Mouse (Mus musculus) lung, postnatal 10 days (tissue): ENCODE measurements at regions not wholly inside any gene's neighbourhood (a gene's known extent, or its start where the extent isn't known, plus 50 kb on each side); places are given as distances from the start of the nearest gene placed in this dataset.
A peak's percentile ranks its signal among the peaks of the same experiment; 100 is the strongest.
"Not testable (repeated sequence)": the region's sequence is repeated elsewhere in the genome, so short reads cannot be mapped to it uniquely, and the experiment has no call there.

Experiments
- DNase-seq: peaks from one replicate; pipeline ENCODE4 v3.0.0; 2021

GRCm38 (mm10) chr7:138493661-138494060 lies 96.1 kb upstream of the Tcerg1l start:
- DNase-seq = no peak

DNA sequence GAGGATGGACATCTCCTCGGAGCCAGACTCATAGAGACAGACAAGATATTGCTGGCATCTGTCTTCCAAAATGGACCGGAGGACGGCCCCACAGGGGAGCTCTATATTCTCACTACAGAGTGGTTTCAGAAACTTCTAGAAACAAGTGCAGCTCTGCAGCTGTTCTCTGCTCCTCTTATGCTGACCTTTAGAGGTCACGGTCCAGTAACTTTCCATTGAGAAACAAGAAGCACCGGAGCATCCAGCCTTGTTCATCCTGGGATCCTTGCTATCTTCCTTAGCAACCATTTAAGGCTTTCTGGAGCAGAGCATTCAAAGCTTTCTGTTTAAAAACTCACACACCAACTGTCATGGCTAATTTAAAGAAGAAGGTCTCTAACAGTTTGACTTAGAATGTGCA lies 94.7 kb upstream of the Tcerg1l start:
- DNase-seq = no peak

DNA sequence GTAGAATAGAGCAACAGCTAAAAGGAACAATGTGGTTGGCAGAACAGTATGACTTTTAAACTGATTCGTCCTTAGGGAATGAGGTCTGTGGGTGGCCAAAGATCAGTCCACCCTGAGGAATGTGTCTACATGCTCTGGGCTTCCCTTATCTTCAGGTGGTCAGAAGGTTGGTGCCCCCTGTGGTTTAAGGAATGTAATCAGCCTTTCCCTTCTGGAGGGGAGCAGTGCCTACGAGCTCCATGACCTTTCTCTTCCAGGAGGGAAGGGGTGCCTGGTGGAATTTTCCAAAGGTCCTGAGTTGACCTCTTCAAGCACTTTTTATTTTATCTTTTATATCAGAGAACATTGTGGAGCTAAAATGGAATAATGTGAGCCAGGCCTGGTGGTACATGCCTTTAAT lies 91.9 kb upstream of the Tcerg1l start:
- no peak for DNase-seq

GRCm38 (mm10) chr7:138488201-138488720 lies 90.7 kb upstream of the Tcerg1l start:
- DNase-seq = peak; percentile 12

DNA sequence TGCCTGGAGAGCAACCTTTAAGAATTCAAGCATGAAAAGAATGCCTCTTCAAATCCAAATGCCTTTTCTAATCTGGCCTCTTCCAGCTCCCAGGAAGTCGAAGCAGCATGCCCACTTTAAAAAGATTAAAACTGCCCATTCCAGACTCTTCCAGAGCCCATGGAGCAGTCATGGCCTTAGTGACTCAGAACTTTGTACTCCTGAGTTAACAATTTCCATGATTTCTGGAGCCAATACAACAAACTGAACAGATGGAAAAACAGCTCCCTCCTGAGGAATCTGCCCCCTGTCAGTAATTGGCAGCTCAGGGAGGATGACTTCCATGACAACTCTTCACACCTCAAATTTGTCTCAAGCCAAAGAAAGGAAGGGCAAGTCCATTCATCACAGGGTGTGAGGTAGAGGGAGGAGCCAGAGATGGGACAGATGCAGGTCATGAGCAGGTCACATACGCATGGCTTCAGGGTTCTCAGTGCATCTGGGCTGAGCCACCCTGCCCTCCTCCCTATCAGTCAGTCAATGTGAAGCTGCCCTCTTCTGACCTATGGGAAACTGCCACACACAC lies 75.4 kb upstream of the Tcerg1l start:
- DNase-seq = no peak

- no peak for DNase-seq
Observed at GRCm38 (mm10) chr7:138472371-138472770, 74.8 kb upstream of the Tcerg1l start.

GRCm38 (mm10) chr7:138469211-138469610 lies 71.7 kb upstream of the Tcerg1l start:
- no peak for DNase-seq

GRCm38 (mm10) chr7:138468436-138468835 lies 70.9 kb upstream of the Tcerg1l start:
- no peak for DNase-seq

DNA sequence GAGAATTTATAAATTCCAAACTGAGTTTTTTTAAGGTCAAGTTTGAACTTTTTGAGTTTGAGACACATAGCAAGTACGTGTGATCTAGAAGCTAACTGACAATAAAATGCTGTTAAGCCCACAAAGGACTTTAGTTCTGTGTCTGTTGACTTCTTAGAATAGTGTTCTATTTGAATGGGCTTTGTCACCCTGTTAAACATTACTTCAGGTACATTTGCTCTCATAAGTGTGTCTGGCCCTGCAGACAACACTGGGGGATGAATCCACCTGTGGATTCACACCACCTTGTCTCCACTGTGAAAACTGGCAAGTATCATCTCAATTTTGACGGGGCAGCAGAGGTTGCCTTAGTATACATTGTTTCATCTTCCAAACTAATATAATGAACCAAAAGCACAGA lies 70.5 kb upstream of the Tcerg1l start:
- DNase-seq = no peak

- DNase-seq = no peak
Observed at GRCm38 (mm10) chr7:138467386-138467785, 69.9 kb upstream of the Tcerg1l start.

GRCm38 (mm10) chr7:138457964-138458363 lies 60.4 kb upstream of the Tcerg1l start:
- DNase-seq = no peak

GRCm38 (mm10) chr7:138455371-138455770 lies 57.8 kb upstream of the Tcerg1l start:
- no peak for DNase-seq

GRCm38 (mm10) chr7:138454498-138455225 lies 57.1 kb upstream of the Tcerg1l start:
- not testable (repeated sequence) for DNase-seq

- peak; percentile 40 for DNase-seq
Observed at GRCm38 (mm10) chr7:138451321-138451720, 53.8 kb upstream of the Tcerg1l start.

GRCm38 (mm10) chr7:138448519-138448918 lies 51.0 kb upstream of the Tcerg1l start:
- no peak for DNase-seq
